Mouse (Mus musculus) G1E (cell line): ENCODE data around the gene Pde4dip. TPM values are rescaled to one million over a fixed set of nuclear protein-coding genes. Genes with fewer than 3 reads are reported as not detected.

Source experiments
- ATAC-seq: 2 replicates; pipeline ENCODE4 v1.8.0; 2016; ENCODE audit warnings: mild to moderate bottlenecking; ENCODE audit not compliant: insufficient number of reproducible peaks, poor library complexity, low FRiP score, severe bottlenecking; ENCODE audit errors: extremely low read depth
- DNase-seq: peaks from one replicate; pipeline ENCODE4 v3.0.0; 2012; ENCODE audit warnings: low spot score
- H3K27me3 ChIP-seq: 2 replicates; pipeline ENCODE4 v1.6.1; 2012; ENCODE audit warnings: mild to moderate bottlenecking, low read length, inconsistent platforms; ENCODE audit not compliant: insufficient read depth
- H3K36me3 ChIP-seq: replicated peaks from 2 replicates; pipeline ENCODE3; 2012; ENCODE audit warnings: mild to moderate bottlenecking, inconsistent platforms
- H3K4me1 ChIP-seq: 2 replicates; pipeline ENCODE4 v1.6.1; 2012; ENCODE audit warnings: low read depth, low read length, inconsistent platforms, mixed read lengths; ENCODE audit not compliant: insufficient read depth
- H3K4me3 ChIP-seq: 2 replicates; pipeline ENCODE4 v1.5.1; 2012; ENCODE audit warnings: low read depth, mild to moderate bottlenecking, inconsistent platforms, low read length, moderate library complexity, mixed read lengths
- H3K9me3 ChIP-seq: replicated peaks from 2 replicates; pipeline ENCODE4 v1.6.1; 2012; ENCODE audit warnings: inconsistent platforms
- CTCF ChIP-seq: IDR thresholded peaks from 2 replicates; pipeline ENCODE4 v1.5.1; 2012; ENCODE audit warnings: low read depth, low read length, inconsistent platforms, mixed read lengths
- GATA1 ChIP-seq: IDR thresholded peaks from 2 replicates; pipeline ENCODE4 v1.6.1; 2012; ENCODE audit warnings: borderline replicate concordance, low read length, inconsistent platforms, mixed read lengths
- GATA2 ChIP-seq: IDR thresholded peaks from 2 replicates; pipeline ENCODE4 v1.6.1; 2012; ENCODE audit warnings: low read depth, low read length, inconsistent platforms, borderline replicate concordance
- POLR2AphosphoS5 ChIP-seq: IDR thresholded peaks from 2 replicates; pipeline ENCODE4 v1.6.1; 2012; ENCODE audit warnings: low read depth, low read length, inconsistent platforms; ENCODE audit not compliant: insufficient replicate concordance
- TAL1 ChIP-seq: conservative IDR thresholded peaks from 2 replicates; pipeline ENCODE4 v1.6.1; 2012; ENCODE audit warnings: low read depth, low read length, inconsistent platforms, mixed read lengths
- polyA plus RNA-seq: library from polyadenylated mRNA; stranded (reverse); fragments of >175 nt; gene quantifications from 2 replicates; pipeline ENCODE4 v1.2.3, GENCODE M21; 2012
- total RNA-seq, 2 experiments: library from RNA; stranded (forward) in 1 of 2; stranded (reverse) in 1 of 2; fragments of 200-1000 nt in 1 of 2; fragments of >200 nt in 1 of 2; fragmentation: Nextera tagmentation in 1 of 2; gene quantifications; 2 replicates each; pipeline ENCODE4 v1.2.3; 2014 to 2017

Gene Pde4dip
- total and polyA plus RNA-seq, 3 experiments: 0.47 to 4.8 (median 2.7) TPM

DNA sequence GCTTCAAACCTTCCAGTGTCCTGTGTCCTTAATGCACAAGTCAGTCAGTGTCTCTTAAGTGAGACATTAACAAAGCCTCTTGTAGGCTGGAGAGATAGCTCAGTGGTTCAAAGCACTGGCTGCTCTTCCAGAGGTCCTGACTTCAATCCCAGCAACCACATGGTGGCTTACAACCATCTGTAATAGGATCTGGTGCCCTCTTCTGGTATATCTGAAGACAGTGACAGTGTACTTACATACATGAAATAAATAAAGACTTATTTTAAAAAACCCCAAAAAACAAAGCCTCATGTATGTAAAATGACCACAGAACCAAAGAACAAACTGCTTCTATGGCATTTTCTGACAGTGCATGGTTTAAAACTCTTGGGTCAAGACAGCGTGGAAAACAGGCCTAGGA lies 172.6 kb downstream of the Pde4dip start:
- H3K9me3 ChIP-seq: no peaks in the 10 kb centered on the region
- DNase-seq (no peak), ATAC-seq (no peak)
- H3K27me3 ChIP-seq: no peaks in the 10 kb centered on the region
- H3K4me1 ChIP-seq: no peaks in the 10 kb centered on the region
- no peak for TF ChIP-seq TAL1
- TF ChIP-seq GATA2: no peak
- TF ChIP-seq POLR2AphosphoS5: no peak
- no peak for TF ChIP-seq CTCF
- TF ChIP-seq GATA1: no peak
- no peak overlapping the region for H3K4me3 ChIP-seq
- H3K36me3 ChIP-seq: no peaks in the 10 kb centered on the region

DNA sequence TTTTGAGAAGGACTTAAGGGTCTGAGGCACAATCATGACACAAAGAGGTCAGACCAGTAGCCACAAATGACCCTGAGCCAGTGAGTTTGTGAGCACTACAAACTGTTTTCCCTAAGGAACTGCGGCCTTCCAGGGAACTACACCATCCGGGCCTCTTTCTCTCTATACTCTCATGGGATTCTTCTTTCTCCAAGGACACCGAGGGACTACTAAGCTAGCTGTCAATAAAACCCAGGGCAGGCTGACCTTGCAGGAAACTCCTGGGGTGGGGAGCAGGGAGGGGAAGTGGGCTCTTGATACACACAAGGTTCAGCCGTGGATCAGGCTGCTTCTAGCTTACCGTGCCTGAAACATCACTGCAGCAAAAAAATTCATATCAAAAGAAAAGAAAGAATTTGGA lies 177.6 kb downstream of the Pde4dip start:
- no peak overlapping the region for H3K4me3 ChIP-seq
- DNase-seq (no peak), ATAC-seq (no peak)
- H3K4me1 ChIP-seq: no peaks in the 10 kb centered on the region
- H3K36me3 ChIP-seq: no peaks in the 10 kb centered on the region
- TF ChIP-seq CTCF: no peak
- no peak for TF ChIP-seq GATA2
- no peak for TF ChIP-seq TAL1
- no peak for TF ChIP-seq POLR2AphosphoS5
- TF ChIP-seq GATA1: no peak
- H3K9me3 ChIP-seq: no peaks in the 10 kb centered on the region
- no peaks in the 10 kb centered on the region; the same call in 1 of the 2 replicates for H3K27me3 ChIP-seq

DNA sequence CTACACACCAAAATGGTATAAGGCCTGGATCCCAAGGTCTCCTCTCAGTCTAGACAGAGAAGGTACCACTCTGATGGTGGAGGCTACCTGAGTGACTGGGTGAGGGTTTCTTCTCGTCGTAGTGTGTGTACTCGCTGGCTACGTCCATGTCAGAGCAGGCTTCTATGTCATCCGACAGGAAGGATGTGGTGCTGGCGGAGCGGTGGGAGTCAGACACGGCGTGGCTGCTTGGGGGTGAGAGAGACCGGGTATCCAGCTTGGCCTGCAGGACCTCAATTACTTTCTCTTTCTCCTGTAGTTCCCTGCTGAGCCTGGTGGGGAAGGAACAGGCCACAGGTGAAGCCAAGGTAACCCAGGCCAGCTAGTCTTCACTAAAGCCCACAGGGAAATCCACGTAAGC lies 178.4 kb downstream of the Pde4dip start:
- TF ChIP-seq GATA1 (no peak), POLR2AphosphoS5 (no peak), CTCF (no peak), TAL1 (no peak), GATA2 (no peak)

DNA sequence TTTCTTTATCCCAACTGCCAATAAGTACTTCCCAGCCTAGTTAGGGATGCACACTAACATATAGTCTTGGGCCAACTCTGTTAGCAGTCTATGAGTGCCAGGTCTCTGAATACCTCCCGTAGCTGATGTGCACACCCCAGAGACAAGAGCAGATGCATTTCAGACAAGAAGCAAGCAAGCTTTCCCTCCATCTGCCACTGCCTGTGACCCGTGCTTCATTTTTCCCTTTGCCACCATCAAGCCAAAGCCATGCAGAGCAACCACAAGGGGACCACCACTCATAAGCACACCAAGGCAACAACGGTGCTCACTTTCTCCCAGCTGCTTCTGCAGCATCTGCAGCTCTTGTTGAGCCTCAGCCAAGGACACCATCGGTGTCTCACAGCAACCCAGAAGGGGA lies 181.9 kb downstream of the Pde4dip start:
- TF ChIP-seq POLR2AphosphoS5 (no peak), CTCF (no peak), GATA2 (no peak), GATA1 (no peak), TAL1 (no peak)
- Histone ChIP-seq H3K4me3 (no peak overlapping the region), H3K9me3 (no peaks in the 10 kb centered on the region), H3K4me1 (no peaks in the 10 kb centered on the region), H3K36me3 (no peaks in the 10 kb centered on the region), H3K27me3 (no peaks in the 10 kb centered on the region; the same call in 1 of the 2 replicates)
- ATAC-seq (no peak), DNase-seq (no peak)

More for the DNA sequence above, 178.4 kb downstream of the Pde4dip start:
- Histone ChIP-seq H3K27me3 (no peaks in the 10 kb centered on the region; the same call in 1 of the 2 replicates), H3K36me3 (no peaks in the 10 kb centered on the region), H3K4me3 (no peak overlapping the region), H3K4me1 (no peaks in the 10 kb centered on the region), H3K9me3 (no peaks in the 10 kb centered on the region)
- DNase-seq: no peak
- ATAC-seq: no peak

DNA sequence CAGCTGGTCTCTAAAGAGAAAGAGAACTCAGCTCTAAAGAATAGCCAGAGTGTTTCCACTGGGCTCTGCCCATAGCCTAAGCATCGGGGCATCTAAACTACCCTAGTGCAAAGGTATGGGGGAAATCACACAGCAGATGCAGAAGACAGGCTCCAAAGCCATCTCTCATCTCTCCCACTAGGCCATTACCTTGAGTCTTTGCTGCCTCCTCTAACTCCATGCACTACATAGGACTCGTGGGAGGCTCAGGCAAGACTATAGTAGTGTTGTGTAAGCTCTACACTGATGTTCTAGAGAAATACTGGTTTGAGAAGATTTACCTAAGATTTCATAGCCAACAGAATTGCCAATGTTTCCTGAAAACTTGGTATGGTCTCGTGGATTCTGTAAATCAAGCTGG lies 183.0 kb downstream of the Pde4dip start:
- ATAC-seq (no peak), DNase-seq (no peak)
- no peaks in the 10 kb centered on the region for H3K9me3 ChIP-seq
- no peaks in the 10 kb centered on the region; the same call in 1 of the 2 replicates for H3K27me3 ChIP-seq
- H3K4me1 ChIP-seq: no peaks in the 10 kb centered on the region
- H3K4me3 ChIP-seq: no peak overlapping the region
- TF ChIP-seq TAL1 (no peak), GATA2 (no peak), POLR2AphosphoS5 (no peak), GATA1 (no peak), CTCF (no peak)
- H3K36me3 ChIP-seq: no peaks in the 10 kb centered on the region

DNA sequence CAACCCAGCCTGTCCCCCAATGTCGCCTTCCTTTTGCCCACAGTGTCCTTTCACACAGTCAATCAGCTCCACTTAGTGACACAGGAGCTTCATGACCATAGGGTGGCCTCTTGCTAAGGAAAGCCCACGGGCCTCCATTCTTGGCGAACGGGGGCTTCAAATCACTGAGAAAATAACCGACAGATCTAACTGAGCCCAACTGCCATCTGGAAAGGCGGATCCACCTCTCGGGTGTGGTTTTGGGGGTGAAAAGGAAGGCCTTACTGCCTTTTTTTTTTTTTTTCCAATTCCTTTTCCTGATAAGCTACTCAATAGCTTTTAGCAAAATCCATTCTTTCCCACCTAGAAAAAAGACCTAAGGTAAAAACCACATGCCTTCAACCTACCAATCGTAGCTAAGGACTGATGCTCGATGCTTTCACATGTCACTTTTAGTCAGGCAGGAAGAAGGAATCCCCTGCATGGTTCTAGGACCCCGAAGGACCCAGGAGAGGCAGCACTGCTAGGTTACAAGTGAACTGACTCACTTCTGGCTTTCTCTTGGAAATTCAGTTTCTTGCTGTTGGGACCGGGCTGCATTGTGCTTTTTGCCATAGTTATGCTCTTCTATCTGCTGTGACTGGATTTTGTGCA lies 185.9 kb downstream of the Pde4dip start:
- ATAC-seq: no peak
- Histone ChIP-seq H3K9me3 (no peaks in the 10 kb centered on the region), H3K4me1 (no peaks in the 10 kb centered on the region), H3K4me3 (no peak overlapping the region), H3K27me3 (peaks cover 2% of the 10 kb centered on the region; the same call in 1 of the 2 replicates), H3K36me3 (no peaks in the 10 kb centered on the region)
- TF ChIP-seq POLR2AphosphoS5 (no peak), GATA1 (no peak), GATA2 (no peak), TAL1 (no peak), CTCF (no peak)
- DNase-seq: no peak

DNA sequence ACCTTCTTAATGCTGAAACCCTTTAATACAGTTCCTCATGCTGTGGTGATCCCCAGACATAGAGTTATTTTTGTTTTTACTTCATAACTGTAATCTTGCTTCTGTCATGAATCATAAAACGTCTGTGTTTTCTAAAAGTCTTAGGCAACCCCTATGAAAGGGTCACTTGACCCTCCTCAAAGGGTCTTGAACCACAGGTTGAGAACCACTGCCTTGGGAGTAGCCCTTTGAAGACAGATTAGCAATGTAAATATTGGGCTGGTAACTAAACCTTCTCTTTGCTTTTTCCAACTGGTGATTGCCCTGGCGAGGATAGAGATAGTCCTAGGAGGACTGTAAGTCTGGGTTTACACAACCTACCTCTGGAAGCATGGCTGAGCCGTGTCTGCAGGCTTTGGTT lies 187.3 kb downstream of the Pde4dip start:
- TF ChIP-seq TAL1: no peak
- TF ChIP-seq GATA1: no peak
- no peak for TF ChIP-seq CTCF
- no peak for TF ChIP-seq POLR2AphosphoS5
- TF ChIP-seq GATA2: no peak
- Histone ChIP-seq H3K9me3 (no peaks in the 10 kb centered on the region), H3K36me3 (no peaks in the 10 kb centered on the region), H3K4me3 (no peak overlapping the region), H3K27me3 (peaks cover 5% of the 10 kb centered on the region; the same call in 1 of the 2 replicates), H3K4me1 (no peaks in the 10 kb centered on the region)
- DNase-seq (no peak), ATAC-seq (no peak)
